Mouse (Mus musculus): ENCODE results near the gene Entpd7.

DNA sequence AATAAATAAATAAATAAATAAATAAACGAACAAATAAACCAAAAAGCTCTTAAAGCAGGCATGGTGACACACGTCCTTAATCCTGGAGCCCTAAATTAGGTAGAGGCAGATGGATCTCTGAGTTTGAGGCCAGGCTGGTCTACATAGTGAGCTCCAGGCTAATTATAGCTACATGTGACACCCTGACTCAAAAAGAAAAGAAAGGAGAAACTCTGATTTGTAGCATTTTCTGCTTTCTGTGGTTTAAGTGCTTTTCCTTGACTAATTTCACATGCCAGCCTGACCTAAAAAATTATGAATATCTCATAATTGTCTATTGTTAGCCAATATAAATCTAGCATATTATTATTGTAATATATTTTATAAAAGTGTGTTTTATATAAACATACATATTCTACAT is 72.9 kb downstream of the Entpd7 start:
- no peak for TF ChIP-seq CTCF (conservative IDR thresholded peaks at IDR 0.05; ENCODE audit: insufficient read depth, insufficient read length, low read depth, low read length)
- TF ChIP-seq POLR2A (IDR thresholded peaks at IDR 0.05; ENCODE audit: low read depth, low read length) = no peak
